Mouse (Mus musculus) spleen, adult 2 months (tissue): ENCODE measurements around the gene Rccd1.

Source experiments
- CTCF ChIP-seq: fragments of 200-500 bp; IDR thresholded peaks from 2 replicates; pipeline ENCODE4 v1.5.1; 2011; ENCODE audit warnings: mild to moderate bottlenecking, inconsistent platforms; ENCODE audit not compliant: insufficient read depth, insufficient read length, insufficient replicate concordance; ENCODE audit errors: extremely low read depth
- POLR2A ChIP-seq: fragments of 200-500 bp; IDR thresholded peaks from 2 replicates; pipeline ENCODE4 v1.6.1; 2011; ENCODE audit warnings: low read depth, low read length, inconsistent platforms

- peak; percentile 4; the same call in 1 of the 2 replicates for TF ChIP-seq POLR2A
- TF ChIP-seq CTCF, result no peak
Observed at GRCm38 (mm10) chr7:80368635-80369421, 44.6 kb upstream of the Rccd1 start.
